Mouse (Mus musculus) cerebellum, postnatal 25 days (tissue): Measurements from ENCODE around the gene Zfp607b.

Source experiments
- DNase-seq, 2 experiments: peaks; one replicate each; pipeline ENCODE4 v3.0.0; 2021; ENCODE audit warnings: mixed read lengths in 2 of 2

Zfp607b gene

DNA sequence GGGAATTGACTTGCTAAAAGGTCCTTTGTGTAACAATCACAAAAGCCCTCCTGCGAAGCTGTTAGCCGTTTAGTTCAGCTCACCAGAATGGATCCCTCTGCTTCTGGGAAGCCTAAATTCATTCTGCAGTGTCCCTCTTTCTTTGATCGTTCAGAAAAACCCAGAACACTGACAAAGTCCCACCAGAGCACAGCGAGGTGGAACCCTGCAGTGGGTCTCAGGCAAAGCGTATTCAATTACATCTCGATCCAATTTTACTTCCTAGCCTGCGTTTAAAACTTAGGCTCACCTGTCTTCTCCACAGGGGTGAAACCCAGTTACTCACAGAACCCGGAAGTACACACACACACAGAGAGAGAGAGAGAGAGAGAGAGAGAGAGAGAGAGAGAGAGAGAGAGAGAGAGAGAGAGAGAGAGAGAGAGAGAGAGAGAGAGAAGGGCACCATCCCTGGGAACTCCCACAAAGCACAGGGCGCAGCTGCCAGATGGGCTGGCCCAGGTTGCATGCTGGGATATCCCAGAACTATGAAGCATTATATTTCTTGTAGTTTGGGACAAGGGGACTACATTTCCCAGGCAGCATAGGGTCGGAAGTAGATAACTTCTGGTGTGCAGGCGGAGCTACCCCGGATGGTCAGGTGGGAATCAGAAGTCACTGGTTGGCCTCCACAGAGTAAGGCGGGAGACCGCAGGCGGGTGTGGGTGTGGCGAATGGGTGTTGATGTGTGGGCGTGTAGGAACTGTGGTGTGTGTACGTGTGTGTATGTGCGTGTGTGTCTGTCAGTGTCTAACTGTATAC is at the start of gene Zfp607b:
Gene Zfp607b (plus strand): TSS at position 526 of the 798 bp plus-strand sequence.
- peak; percentile 87 to 91 for DNase-seq

DNA sequence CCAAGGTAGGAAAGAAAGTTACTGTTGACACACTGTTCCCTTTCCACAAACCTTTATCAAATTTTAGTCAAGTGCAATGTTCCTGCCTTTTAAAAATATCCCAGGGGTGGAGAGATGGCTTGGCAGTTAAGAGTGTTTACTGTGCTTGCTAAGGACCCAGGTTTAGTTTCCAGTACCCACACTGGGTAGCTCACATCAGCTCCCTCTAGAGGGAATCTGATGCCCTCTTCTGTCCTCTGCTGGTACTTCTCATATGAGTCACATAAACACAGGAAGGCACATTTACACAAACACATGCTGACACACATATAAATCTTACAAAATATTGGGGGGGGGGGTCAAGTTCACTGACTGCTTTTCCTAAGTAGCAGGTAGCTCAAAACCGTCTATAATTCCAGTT is 44.7 kb upstream of the Zfp607b start:
- DNase-seq: no peak

DNA sequence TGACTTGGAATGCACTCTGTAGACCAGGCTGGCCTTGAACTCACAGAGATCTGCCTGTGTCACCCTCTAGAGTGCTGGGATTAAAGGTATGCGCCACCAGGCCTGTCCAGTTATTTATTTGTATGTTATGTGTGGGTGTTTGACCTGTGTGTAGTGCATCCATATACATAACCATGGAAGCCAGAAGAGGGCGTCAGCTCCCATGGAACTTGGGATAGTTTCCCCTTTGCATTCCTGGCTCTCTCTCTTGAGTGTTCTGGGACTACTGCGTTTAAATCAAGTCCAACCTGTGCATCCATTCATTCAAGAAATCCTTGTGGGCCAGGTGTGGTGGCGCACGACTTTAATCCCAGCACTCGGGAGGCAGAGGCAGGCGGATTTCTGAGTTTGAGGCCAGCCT is 42.6 kb upstream of the Zfp607b start:
- no peak for DNase-seq

DNA sequence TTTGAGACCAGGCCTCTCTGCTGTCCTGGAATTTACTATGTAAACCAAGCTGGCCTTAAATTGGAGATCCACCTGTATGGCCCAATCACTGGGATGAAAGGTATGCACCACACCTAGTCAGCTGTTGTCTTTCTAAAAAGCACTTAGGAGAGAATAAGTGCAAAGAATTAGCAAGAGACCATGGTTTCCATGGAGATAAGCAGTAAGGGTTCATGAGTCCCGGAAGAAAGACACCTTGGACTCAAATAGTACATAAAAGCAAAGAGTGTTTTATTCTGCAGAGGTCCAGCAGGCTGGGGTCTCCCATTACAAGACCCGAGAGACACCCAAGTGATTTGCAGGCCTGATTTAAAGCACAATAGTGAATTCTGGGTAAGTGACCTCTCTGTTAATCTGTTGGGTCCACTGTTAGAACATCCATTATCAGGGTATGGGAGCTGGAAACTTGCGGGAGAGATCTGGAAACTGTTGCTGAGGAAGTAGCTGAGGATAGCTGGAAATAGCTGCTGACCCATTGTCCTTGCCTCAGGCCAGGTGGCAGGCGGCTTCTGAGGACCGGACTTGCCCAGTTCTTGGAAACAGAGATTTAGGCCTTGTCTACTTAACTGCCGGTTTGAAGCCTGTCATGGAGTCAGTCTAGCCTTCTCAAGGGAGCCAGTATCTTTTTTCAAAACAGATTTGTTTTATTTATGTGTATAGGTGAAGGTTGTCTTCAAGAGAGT is 41.7 kb upstream of the Zfp607b start:
- no peak for DNase-seq

DNA sequence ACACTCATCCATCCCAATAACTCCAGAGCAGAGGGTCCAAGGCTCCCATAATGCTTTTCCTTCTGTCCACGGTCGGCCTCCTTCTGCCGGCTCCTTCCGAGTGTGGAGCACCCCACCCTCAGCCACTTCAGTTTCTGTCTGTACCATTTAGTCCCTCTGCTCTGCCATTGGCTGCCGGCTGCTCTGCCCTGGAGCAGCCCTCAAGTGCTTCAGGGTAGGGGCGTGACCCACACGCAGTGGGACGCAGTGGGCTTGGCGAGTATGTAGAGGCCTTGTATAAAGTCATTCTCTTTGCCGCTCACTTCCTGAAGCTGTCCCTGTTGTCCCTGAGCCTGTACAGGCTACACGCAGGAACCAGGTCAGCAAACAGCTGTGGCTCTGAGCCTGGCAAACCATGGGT is 39.4 kb upstream of the Zfp607b start:
- peak in 1 of 2 experiments; percentile 2 for DNase-seq

DNA sequence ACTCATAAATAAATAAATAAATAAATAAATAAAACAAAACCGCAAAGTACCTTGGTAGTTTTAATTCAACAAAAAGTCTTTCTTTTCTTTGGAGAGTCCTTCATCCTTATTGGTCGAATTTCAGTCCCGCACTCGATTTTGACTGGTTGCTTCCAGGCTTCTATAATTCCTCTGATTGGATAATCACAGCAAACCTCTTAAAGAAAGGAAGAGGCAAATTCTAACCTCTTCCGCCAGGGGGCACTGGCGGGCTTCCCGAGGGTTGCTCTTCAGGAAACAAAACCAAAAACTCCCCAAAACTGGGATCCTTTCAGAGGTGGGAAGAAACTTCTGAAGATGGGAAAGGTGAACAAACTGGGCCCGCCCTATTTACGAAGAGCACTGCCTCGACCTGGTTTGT is 38.2 kb upstream of the Zfp607b start:
- DNase-seq: peak; percentile 85 to 90

DNA sequence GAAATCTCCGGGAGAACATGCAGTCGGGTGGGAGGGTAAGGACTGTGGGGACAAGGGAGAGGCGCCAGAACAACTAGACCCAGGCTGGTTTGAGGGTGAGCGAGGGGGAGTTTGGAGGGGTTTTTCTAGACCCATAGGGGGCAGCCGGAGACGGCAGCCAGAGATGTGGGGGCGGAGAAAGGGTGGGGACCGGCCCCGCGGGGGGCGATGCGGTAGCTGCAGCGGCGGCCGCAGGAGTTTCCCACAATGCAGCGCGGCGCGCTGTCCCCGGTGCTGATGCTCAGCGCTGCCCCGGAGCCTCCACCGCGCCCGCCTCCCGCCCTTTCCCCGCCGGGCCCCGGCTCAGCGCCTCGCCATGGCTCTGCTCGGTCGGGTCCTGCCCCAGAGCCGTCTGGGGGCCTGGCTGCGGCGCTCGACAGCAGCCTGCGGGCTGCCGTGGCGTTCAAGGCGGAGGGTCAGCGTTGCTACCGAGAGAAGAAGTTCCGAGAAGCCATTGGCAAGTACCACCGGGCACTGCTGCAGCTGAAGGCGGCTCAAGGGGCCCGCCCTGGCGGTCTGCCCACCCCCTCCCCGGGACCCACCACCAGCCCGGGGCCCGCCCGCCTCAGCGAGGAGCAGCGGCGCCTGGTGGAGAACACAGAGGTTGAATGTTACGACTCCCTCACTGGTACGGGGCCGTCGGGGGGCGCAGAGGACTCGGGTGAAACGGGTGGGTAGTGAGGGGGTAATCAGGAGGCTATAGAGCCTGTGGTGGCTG is 35.3 kb upstream of the Zfp607b start, which contains the start of gene Ttc9b:
Gene Ttc9b (plus strand): TSS at position 235 of the 757 bp plus-strand sequence.
- DNase-seq: peak; percentile 92

DNA sequence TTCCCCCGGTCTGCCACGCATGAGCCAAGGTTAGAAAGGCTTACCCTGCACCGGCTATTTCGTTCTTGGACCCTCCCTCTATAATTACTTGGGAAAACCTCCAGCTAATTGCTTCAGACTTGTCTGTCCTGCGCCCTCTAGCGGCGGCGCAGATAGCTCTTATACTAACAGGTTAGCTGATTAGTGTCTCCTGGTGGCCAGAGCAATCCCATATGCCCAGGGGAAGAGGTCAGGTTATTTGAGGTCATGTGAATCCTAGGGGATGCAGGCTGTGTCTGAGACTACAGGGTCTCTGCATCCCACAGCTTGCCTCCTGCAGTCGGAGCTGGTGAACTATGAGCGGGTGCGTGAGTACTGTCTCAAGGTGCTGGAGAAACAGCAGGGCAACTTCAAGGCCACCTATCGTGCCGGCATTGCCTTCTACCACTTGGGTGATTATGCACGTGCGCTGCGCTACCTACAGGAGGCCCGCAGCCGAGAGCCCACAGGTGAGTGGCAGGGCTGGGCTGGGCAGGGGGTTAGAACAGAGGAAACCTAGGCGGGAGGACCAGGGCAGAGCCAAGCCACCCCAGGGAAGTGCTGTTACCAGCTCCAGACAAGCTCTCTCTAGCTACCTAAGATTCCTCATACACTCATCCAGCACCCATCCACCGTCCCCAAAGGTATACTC is 34.4 kb upstream of the Zfp607b start:
- peak; percentile 71 to 84 for DNase-seq

DNA sequence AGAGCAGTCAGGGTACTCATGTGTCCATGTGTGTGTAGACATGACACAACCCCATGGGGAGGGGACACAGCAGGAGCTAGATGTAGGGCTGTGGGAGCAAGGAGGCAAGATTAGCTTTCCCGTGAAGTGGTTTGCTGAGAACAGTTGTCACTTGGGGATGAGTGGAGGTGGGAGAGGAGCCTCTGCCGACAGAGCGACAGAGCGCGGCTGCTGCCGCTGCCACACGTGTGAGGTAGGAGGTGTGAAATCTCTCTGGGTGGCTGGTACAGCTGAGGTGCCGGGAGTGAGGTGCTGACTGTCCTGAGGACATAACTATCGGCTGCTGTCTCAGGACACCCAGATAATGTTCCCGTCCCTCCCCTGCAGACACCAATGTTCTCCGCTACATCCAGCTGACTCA is 33.6 kb upstream of the Zfp607b start:
- DNase-seq: no peak

DNA sequence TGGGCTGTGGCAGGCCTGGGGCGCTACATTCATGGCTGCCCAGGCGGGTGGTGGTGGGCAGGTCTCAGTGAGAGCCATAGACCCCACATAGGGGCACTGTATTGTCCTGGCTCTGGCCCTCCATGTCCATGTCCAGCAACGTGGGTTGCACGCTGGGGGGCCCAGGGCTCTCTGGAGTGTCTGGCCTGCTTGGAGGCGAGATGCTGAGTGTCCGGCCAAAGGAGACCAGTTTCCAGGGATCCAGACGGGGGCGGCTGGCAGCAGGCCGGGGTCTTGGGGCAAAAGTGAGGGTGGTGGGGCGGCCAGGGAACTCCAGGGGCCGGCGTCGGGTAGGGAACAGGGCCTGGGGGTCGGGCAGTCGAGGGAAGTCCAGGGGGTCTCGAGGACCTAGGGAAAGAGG is 32.5 kb upstream of the Zfp607b start:
- peak; percentile 29 to 47 for DNase-seq

DNA sequence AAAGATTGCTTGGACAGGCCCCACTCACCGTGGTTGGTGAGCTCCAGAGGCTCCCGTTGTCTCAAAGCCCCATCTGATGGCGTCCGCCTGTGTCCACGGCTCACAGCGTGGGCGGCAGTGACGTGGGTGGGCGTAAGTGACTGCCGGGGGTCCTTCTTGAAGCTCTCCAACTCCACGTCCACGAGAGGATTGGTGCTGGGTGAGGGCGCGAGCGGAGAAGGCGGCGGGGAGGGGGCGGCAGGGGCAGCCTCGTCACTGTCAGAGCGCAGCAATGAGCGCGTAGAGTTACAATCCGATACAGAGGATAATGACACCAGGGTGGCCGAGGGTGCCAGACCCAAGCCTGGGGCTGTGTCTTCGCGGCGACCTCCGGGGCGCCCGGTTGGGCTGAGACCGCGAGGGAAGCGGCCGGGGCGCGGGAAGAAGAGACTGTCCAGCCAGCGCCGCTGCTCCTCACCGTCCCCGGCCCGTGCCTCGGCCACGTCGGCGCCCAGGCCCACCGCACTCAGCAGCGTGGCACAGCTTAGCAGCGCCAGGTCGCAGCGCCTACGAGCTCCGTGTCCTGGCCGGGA is 31.2 kb upstream of the Zfp607b start:
- peak; percentile 52 for DNase-seq

DNA sequence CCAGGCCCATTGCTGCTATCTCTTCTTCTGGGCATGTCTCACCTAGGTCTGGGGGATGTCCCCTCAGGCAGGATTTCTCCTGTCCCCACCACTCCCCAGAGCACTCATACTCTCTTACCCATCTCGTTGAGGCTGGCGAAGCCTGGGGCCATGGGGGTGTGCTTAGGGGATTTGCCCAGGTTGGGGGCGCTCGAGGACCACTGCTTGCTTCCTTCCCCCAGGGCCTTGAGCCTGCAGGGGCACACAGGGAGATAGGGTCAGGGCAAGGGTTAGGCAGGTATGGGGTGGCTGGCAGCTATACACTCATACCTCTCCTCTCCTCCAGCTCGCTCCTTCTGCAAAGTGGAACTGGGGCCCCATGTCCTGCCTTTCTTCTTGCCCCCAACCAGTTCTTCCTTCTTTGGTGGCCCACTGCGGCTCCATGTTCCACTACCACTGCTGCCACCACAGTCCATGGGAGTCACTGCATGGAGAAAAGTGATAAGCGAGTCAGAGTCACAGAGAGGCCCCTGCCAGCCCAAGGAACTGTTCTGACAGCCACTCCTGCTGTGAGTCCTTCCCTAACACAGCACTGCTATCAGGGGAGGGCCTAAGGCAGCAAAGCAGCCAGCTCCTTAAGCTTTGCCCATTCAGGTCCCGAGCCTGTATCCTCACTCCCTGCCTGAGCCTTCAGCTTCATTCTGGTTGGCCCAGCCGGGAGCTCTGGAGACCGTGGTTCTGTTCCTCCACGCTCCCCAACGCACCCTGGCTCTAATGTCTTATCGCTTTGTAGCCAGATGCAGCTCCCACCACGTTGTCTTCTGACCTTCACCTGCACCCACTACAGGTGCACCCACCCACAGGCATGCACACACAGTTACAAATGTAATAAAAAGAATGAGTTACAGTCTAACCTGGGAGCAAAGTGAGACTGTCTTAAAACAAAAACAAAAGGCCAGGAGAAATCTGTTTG is 30.2 kb upstream of the Zfp607b start:
- DNase-seq: peak in 1 of 2 experiments; percentile 37

DNA sequence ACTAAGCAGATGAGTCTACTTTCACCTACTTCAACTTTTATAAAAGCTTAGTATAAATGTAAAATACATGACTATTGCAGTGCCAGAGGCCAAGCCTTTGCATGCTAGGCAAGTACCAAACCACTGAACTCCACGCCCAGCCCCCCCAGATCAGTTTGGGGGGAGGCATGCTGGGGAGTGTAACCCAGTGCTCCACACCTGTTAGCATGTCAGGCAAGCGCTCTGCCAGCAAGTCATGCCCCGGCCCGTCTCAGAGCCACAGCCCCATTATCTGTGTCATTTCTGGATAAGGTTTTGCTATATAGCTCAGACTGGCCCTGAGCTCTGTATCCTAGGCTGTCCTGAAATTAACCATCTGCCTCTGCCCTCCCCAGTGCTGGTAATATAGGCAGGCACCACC is 27.1 kb upstream of the Zfp607b start:
- DNase-seq: no peak

DNA sequence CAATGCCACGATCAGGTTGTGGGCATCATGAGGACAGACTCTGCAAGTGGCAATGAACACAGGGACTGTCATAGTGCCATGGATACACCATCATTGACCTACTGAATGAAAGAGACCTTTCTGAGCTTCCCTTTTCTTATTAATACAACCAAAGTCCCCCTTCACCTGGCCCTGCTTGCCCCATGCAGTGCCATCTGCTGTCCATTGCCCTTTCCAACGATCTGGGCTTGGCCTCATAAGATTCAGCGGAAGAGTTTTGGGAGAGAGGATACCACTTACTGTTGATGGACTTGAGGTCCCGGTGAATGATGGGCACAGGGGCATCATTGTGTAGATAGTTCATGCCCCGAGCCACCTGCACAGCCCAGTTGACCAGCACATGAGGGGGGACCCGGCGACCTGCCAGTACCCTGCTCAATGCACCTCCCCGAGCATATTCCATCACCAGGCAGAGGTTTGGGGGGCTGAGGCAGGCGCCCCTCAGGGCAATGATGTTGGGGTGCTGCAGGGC is 16.0 kb upstream of the Zfp607b start:
- peak in 1 of 2 experiments; percentile 71 for DNase-seq

DNA sequence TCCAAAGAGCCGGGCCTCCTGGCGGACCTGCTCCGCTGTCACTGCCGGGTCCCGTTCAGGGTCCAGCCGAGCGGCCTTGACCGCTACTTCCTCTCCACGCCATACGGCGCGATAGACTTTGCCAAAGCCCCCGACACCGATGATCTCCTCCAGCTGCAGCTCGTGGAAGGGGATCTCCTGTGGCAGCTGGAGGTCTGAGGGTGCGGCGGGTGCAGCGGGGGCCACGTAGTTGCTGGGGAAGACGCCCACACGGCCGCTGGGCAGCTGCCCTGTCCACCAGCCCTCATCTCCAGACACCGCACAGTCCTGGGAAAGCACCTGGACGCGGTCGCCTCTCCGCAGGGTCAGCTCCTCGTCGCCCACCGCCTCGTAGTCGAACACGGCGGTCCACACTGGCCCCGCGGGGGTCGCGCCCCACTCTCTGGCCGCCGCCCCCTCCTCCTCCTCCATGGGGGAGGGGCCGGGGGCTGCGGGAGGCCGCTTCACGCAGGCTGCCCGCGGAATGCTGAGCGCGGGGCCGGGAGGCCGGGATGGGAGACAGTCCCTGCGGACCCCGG is 15.5 kb upstream of the Zfp607b start:
- peak; percentile 68 to 70 for DNase-seq

DNA sequence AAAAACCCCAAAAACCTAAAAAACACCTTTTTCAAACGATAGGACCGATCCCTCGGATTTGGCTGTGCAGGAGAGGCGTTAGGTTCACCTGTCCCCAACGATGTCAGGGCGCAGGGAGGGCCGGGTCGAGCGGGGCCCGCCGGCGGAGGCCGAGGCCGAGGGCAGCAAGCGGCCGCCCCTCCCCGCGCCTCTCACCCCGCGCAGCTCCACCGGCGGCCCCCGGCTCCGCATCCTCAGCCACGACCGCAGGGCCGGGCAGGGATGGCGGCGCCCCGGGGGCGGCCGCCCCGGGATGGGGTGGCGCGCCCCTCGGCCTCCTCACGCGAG is 15.0 kb upstream of the Zfp607b start:
- DNase-seq: no peak

DNA sequence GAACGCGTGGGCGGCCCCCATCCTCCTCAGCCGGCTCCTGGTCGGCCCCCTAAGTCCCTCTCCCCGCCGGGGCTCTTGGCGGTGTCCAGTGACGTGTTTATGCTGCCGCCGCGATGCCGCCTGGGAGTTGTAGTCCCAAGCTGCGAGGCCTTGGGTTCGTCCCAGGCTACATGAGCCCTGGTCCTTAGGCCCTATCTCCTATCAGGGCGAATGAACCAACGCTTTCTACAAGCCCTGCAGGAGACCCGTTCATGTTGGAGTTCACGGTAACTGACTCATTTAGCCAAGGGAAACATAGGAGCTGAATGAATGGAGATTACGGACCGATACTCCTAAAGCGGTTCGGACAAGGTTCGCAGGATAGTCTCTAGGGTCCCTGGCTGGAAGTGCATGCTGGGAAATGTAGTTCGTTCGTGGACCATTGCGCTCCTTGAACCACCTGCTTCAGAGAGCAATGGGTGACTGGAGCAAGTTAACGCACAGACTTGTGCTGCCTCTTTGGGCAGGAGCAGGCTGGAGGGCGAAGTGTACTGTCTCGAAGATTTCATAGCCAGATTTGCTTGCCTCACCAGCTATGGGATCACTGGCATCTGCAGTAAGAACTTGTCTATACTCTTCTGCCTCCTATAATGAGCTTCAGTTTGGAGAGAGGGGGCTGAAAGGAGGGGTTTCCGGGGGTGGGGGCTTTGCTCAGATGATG is 14.5 kb upstream of the Zfp607b start, which contains the start of gene Map3k10:
Gene Map3k10 (minus strand): TSS at position 77 of the 700 bp plus-strand sequence.
- peak; percentile 96 to 99 for DNase-seq

DNA sequence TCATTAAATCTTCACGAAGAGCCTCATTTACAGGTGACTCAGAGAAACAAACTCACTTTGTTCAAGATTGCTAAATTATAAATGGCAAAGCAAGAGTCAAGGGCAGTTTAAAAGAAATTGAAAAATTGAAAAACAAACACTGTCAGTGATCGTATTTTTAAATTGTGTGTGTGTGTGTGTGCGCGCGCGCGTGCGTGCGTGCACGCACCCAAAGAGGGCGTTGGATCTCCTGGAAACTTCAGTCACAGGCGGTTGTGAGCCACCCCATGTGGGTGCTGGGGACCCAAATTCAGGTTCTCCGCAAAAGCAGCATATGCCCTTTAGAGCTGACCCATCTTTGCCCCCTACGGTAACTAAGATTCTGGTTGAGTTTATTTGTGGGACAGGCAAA is 13.9 kb upstream of the Zfp607b start:
- no peak for DNase-seq

DNA sequence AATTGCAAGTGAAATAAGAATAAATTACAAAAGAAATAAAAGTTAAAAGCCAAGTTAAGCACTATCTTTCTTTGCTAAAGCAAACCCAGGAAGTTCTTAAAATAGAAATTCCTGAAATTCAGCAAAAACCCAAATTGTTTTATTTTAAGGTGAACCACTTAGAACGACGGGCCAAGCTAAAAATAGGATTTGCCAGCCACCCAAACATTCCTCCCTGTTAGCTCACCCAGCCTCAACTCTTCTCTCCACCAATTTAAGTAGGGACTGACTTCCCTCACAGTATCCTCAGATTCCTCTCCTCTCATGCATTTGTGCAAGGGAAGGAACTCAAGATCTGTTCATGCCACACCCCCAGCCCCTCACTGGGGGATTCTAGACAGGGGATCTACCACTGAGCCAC is 5.9 kb upstream of the Zfp607b start:
- no peak for DNase-seq

DNA sequence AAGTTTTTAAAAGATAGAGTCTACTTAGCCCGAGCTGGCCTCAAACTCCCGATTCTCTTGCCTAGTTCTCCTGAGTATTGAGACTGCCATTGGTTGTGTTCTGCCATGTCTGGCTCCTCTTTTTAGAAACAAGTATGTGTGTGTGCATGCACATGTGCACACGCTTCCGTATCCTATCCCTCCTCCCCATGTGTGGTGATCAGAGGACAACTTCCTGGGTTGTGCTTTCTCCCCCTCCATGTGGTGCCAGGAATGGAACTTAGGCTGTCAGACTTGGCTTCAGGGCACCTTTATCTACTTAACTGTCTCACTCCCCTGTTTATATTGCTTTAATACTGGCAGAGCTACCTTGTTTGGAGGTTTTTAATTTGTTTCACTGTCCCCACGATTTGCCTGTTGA is 3.9 kb upstream of the Zfp607b start:
- no peak for DNase-seq
